Mouse (Mus musculus) gonadal fat pad, adult 2 months (tissue): Measurements from ENCODE around the gene Wdfy2. TPM values are rescaled to one million over a fixed set of nuclear protein-coding genes. Genes with fewer than 3 reads are reported as not detected.
A peak's percentile ranks its signal among the peaks of the same experiment; 100 is the strongest.

Experiments
- DNase-seq: peaks from one replicate; pipeline ENCODE4 v3.0.0-alpha.2; 2012; ENCODE audit warnings: low read depth
- polyA plus RNA-seq: library from polyadenylated mRNA; depleted of rRNA; stranded (reverse); fragments of >200 nt; gene quantifications from 2 replicates; pipeline ENCODE4 v1.2.3, GENCODE M21; 2012

Wdfy2 gene
- polyA plus RNA-seq, 1 experiment, result 10.0 TPM

GRCm38 (mm10) chr14:62844226-62844625, 6.7 kb downstream of the Wdfy2 start:
- no peak for DNase-seq

GRCm38 (mm10) chr14:62845011-62845840, 7.7 kb downstream of the Wdfy2 start:
- DNase-seq, result peak; percentile 94

- DNase-seq, result peak; percentile 84
These were observed 13.5 kb downstream of the Wdfy2 start for GRCm38 (mm10) chr14:62850980-62851379.

- DNase-seq, result no peak
These were observed 15.4 kb downstream of the Wdfy2 start for GRCm38 (mm10) chr14:62852840-62853239.

GRCm38 (mm10) chr14:62855077-62855835, 17.8 kb downstream of the Wdfy2 start:
- DNase-seq, result no peak

- no peak for DNase-seq
These were observed 18.4 kb downstream of the Wdfy2 start for GRCm38 (mm10) chr14:62855863-62856262.

GRCm38 (mm10) chr14:62856490-62856889, 19.0 kb downstream of the Wdfy2 start:
- DNase-seq, result no peak

GRCm38 (mm10) chr14:62857879-62858278, 20.4 kb downstream of the Wdfy2 start:
- no peak for DNase-seq

- no peak for DNase-seq
These were observed 20.8 kb downstream of the Wdfy2 start for GRCm38 (mm10) chr14:62858311-62858710.

GRCm38 (mm10) chr14:62862564-62862963, 25.1 kb downstream of the Wdfy2 start:
- DNase-seq, result no peak

- DNase-seq, result no peak
These were observed 26.8 kb downstream of the Wdfy2 start for GRCm38 (mm10) chr14:62864254-62864653.

GRCm38 (mm10) chr14:62865405-62865804, 27.9 kb downstream of the Wdfy2 start:
- no peak for DNase-seq

- no peak for DNase-seq
These were observed 29.6 kb downstream of the Wdfy2 start for GRCm38 (mm10) chr14:62867069-62867468.

- DNase-seq, result no peak
These were observed 30.1 kb downstream of the Wdfy2 start for GRCm38 (mm10) chr14:62867576-62867975.

- DNase-seq, result no peak
These were observed 30.8 kb downstream of the Wdfy2 start for GRCm38 (mm10) chr14:62868254-62868653.

- no peak for DNase-seq
These were observed 32.8 kb downstream of the Wdfy2 start for GRCm38 (mm10) chr14:62870238-62870638.

GRCm38 (mm10) chr14:62871431-62871830, 34.0 kb downstream of the Wdfy2 start:
- no peak for DNase-seq

- DNase-seq, result no peak
These were observed 34.5 kb downstream of the Wdfy2 start for GRCm38 (mm10) chr14:62871932-62872331.

- DNase-seq, result no peak
These were observed 36.3 kb downstream of the Wdfy2 start for GRCm38 (mm10) chr14:62873820-62874219.

GRCm38 (mm10) chr14:62874348-62874747, 36.9 kb downstream of the Wdfy2 start:
- DNase-seq, result no peak

GRCm38 (mm10) chr14:62878076-62878475, 40.6 kb downstream of the Wdfy2 start:
- DNase-seq, result no peak

- no peak for DNase-seq
These were observed 41.4 kb downstream of the Wdfy2 start for GRCm38 (mm10) chr14:62878634-62879430.
